Comparison of ENCODE assay signal across 20 mouse cellular contexts in genomic region chr3:149757910-149758592, GRCm38 (mm10).
DNase-seq lines count a peak whose midpoint lies in the region; ATAC-seq and TF ChIP-seq lines count a peak whose summit lies in the region.
"Had no signal": no experiment of that assay in that cellular context is flagged by ENCODE, and none has a peak within 500 bp of the region (broad histone marks: within the 10 kb centered on the region; RNA-seq: fewer than 3 reads in every experiment).

No protein-coding gene starts in this region.

- peak; percentile 2 for DNase-seq in gastrocnemius, postnatal 14 days
- DNase-seq in gastrocnemius, adult 18-20 months (ENCODE audit: low spot score): no peak
- peak; percentile 17 for DNase-seq in kidney, postnatal 0 days (ENCODE audit: low spot score)
- DNase-seq in kidney, adult 2 months: no peak
- peak; percentile 45 for DNase-seq in forelimb bud, embryonic 11.5 days (ENCODE audit: low read depth, low spot score)
- peak; percentile 12 for DNase-seq in skeletal muscle tissue, adult 2 months (ENCODE audit: low read depth, low spot score)
- DNase-seq in frontal cortex, postnatal 10 days (ENCODE audit: low spot score in 2 of 2): no peak
- DNase-seq: B cell, adult 2 months; cerebellum, adult 9-10 months; kidney, postnatal 36 days; left cerebral cortex, postnatal 4 days; spleen, adult 18-20 months; thymus, adult 18-20 months had no signal

- H3K27ac ChIP-seq in kidney, postnatal 0 days: no peak overlapping the region
- H3K27ac ChIP-seq in kidney, adult 2 months (ENCODE audit: insufficient read depth, low read depth, low read length): no peak overlapping the region
- H3K27ac ChIP-seq: forebrain, embryonic 12.5 days; hindbrain, embryonic 14.5 days; intestine, embryonic 15.5 days; liver, embryonic 14.5 days; midbrain, embryonic 13.5 days; neural tube, embryonic 13.5 days had no signal

- intact Hi-C loops in gastrocnemius, postnatal 14 days (cut with DNase I; ENCODE audit: low total_unique reads): no loop called here

- ATAC-seq in kidney, postnatal 0 days (replicated peaks; ENCODE audit: low FRiP score, low read depth): no peak; the same call in 1 of the 2 replicates
- ATAC-seq: intestine, embryonic 15.5 days; midbrain, embryonic 13.5 days had no signal

- TF ChIP-seq CTCF in kidney, postnatal 0 days (IDR thresholded peaks at IDR 0.05; ENCODE audit: low read depth): no peak
- TF ChIP-seq CTCF in kidney, adult 2 months (conservative IDR thresholded peaks at IDR 0.05; ENCODE audit: insufficient read depth, insufficient read length, low read depth, low read length): no peak

- no peaks in the 10 kb centered on the region for H3K36me3 ChIP-seq in kidney, postnatal 0 days (ENCODE audit: insufficient read depth, low read length)
- no peaks in the 10 kb centered on the region for H3K36me3 ChIP-seq in kidney, adult 2 months (ENCODE audit: control insufficient read depth, insufficient read depth, low read length)
- H3K36me3 ChIP-seq: forebrain, embryonic 12.5 days; intestine, embryonic 15.5 days; midbrain, embryonic 13.5 days; neural tube, embryonic 13.5 days had no signal

- H3K9ac ChIP-seq in kidney, postnatal 0 days (ENCODE audit: low read depth, low read length): no peak overlapping the region
- H3K9ac ChIP-seq: forebrain, embryonic 12.5 days; hindbrain, embryonic 14.5 days; intestine, embryonic 15.5 days; liver, embryonic 14.5 days; midbrain, embryonic 13.5 days; neural tube, embryonic 13.5 days had no signal

- no peak for TF ChIP-seq POLR2A in kidney, adult 2 months (IDR thresholded peaks at IDR 0.05; ENCODE audit: low read depth, low read length)

- H3K27me3 ChIP-seq in kidney, postnatal 0 days (ENCODE audit: insufficient read depth, low read length): no peaks in the 10 kb centered on the region
- no peaks in the 10 kb centered on the region for H3K27me3 ChIP-seq in kidney, adult 2 months (replicated peaks; ENCODE audit: control insufficient read depth, insufficient read depth, low read length)
- H3K27me3 ChIP-seq: forebrain, embryonic 12.5 days; intestine, embryonic 15.5 days; midbrain, embryonic 13.5 days; neural tube, embryonic 13.5 days had no signal

- H3K4me2 ChIP-seq in kidney, postnatal 0 days (ENCODE audit: low read length): no peak overlapping the region
- H3K4me2 ChIP-seq: forebrain, embryonic 12.5 days; heart, embryonic 11.5 days; hindbrain, embryonic 14.5 days; intestine, embryonic 15.5 days; midbrain, embryonic 13.5 days; neural tube, embryonic 13.5 days had no signal

- WGBS in kidney, postnatal 0 days: 63% methylated on average over 6 of the region's 6 CpGs
- 73% methylated on average over 6 of the region's 6 CpGs for WGBS in kidney, adult 2 months

- no peaks in the 10 kb centered on the region for H3K9me3 ChIP-seq in kidney, postnatal 0 days (replicated peaks; ENCODE audit: low read length)
- H3K9me3 ChIP-seq: forebrain, embryonic 12.5 days; intestine, embryonic 15.5 days; midbrain, embryonic 13.5 days; neural tube, embryonic 13.5 days had no signal

- H3K4me1 ChIP-seq in kidney, postnatal 0 days (replicated peaks; ENCODE audit: insufficient read depth, low read length): no peaks in the 10 kb centered on the region
- H3K4me1 ChIP-seq in kidney, adult 2 months (ENCODE audit: control insufficient read depth, insufficient read depth, low read length): no peaks in the 10 kb centered on the region
- H3K4me1 ChIP-seq: forebrain, embryonic 12.5 days; intestine, embryonic 15.5 days; midbrain, embryonic 13.5 days; neural tube, embryonic 13.5 days had no signal

- H3K4me3 ChIP-seq in kidney, postnatal 0 days (replicated peaks; ENCODE audit: low read depth, low read length): no peak overlapping the region
- H3K4me3 ChIP-seq in kidney, adult 2 months (ENCODE audit: insufficient read depth, low read depth, low read length): no peak overlapping the region
- H3K4me3 ChIP-seq: forebrain, embryonic 12.5 days; intestine, embryonic 15.5 days; midbrain, embryonic 13.5 days; neural tube, embryonic 13.5 days had no signal

Comparison
In these comparisons a context has a peak if more than half of its experiments do, and no peak if none do; other contexts are left out.
1. DNase-seq: peak in gastrocnemius, postnatal 14 days (single experiment), kidney, postnatal 0 days (single experiment), forelimb bud, embryonic 11.5 days (single experiment) and skeletal muscle tissue, adult 2 months (single experiment); none in gastrocnemius, adult 18-20 months (single experiment), kidney, adult 2 months (single experiment) and frontal cortex, postnatal 10 days (0 of 2).